Mouse (Mus musculus): Measurements from ENCODE around the gene Zfp850.

- TF ChIP-seq POLR2A (IDR thresholded peaks at IDR 0.05; ENCODE audit: low read depth, low read length) (peak; percentile 2; the same call in 1 of the 2 replicates), CTCF (IDR thresholded peaks at IDR 0.05; ENCODE audit: extremely low read depth, insufficient read depth, insufficient read length, insufficient replicate concordance) (no peak)
Observed at GRCm38 (mm10) chr7:28013549-28014444, at the start of gene Zfp850.
